Mouse (Mus musculus) erythroblast, embryonic 14.5 days (primary cell): ENCODE data around the gene Tspan32.

ENCODE experiments used
- GATA1 ChIP-seq: IDR thresholded peaks from 2 replicates; pipeline ENCODE4 v1.6.1; 2012; ENCODE audit warnings: low read length, inconsistent platforms, mixed read lengths
- TAL1 ChIP-seq: IDR thresholded peaks from 3 replicates; pipeline ENCODE4 v1.6.1; 2012; ENCODE audit warnings: low read length, inconsistent platforms, mixed read lengths

DNA sequence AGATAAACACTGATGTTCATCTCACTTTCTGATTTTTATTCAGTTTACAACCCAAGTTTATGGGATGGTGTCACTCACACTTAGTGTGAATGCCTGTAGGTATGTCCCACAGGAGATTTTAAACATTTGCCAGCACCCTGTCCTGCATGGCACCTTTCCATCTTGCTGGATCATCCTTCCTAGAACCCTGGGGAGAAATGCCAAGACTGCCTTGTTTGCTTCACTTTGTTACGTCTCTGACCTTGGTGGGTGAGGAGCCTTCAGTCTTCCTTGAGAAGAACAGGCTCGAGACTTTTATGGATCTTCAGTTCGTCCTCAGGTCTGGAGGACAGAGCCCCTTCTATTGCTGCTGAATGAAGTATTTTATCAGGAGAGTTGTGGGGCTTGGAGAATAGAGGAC, 44.5 kb downstream of the Tspan32 start:
- TF ChIP-seq GATA1 (no peak), TAL1 (no peak)
